ENCODE assay signal across 18 mouse cellular contexts in genomic region chr10:77552162-77552561, GRCm38 (mm10). TPM values are rescaled to one million over a fixed set of nuclear protein-coding genes. Genes with fewer than 3 reads are reported as not detected.
"Had no signal": no experiment of that assay in that cellular context is flagged by ENCODE, and none has a peak within 500 bp of the region (broad histone marks: within the 10 kb centered on the region; RNA-seq: fewer than 3 reads in every experiment).

No protein-coding gene starts in this region.

- H3K4me3 ChIP-seq: lung, embryonic 15.5 days; megakaryocyte, embryonic 14.5 days; midbrain, embryonic 13.5 days; midbrain, embryonic 15.5 days; neural tube, embryonic 12.5 days; stomach, embryonic 15.5 days had no signal

- H3K27ac ChIP-seq: lung, embryonic 15.5 days; midbrain, embryonic 13.5 days; midbrain, embryonic 15.5 days; neural tube, embryonic 12.5 days; stomach, embryonic 15.5 days; stomach, postnatal 0 days had no signal

- DNase-seq: lung, adult 2 months; lung, postnatal 14 days; lung, postnatal 36 days; right cerebral cortex, postnatal 14 days; thymus, adult 2 months; thymus, postnatal 25 days; thymus, postnatal 4 days had no signal

- H3K36me3 ChIP-seq: lung, embryonic 15.5 days; midbrain, embryonic 13.5 days; midbrain, embryonic 15.5 days; neural tube, embryonic 12.5 days; stomach, embryonic 15.5 days had no signal

- H3K27me3 ChIP-seq: lung, embryonic 15.5 days; megakaryocyte, embryonic 14.5 days; midbrain, embryonic 13.5 days; midbrain, embryonic 15.5 days; neural tube, embryonic 12.5 days; stomach, embryonic 15.5 days had no signal

- H3K4me2 ChIP-seq: lung, embryonic 15.5 days; midbrain, embryonic 11.5 days; midbrain, embryonic 13.5 days; midbrain, embryonic 15.5 days; neural tube, embryonic 12.5 days; stomach, embryonic 15.5 days had no signal

- H3K4me1 ChIP-seq: lung, embryonic 15.5 days; midbrain, embryonic 13.5 days; midbrain, embryonic 15.5 days; neural tube, embryonic 12.5 days; stomach, embryonic 15.5 days had no signal

- H3K9me3 ChIP-seq: lung, embryonic 15.5 days; megakaryocyte, embryonic 14.5 days; midbrain, embryonic 13.5 days; midbrain, embryonic 15.5 days; neural tube, embryonic 12.5 days; stomach, embryonic 15.5 days had no signal

- ATAC-seq: lung, postnatal 0 days; midbrain, embryonic 13.5 days; midbrain, embryonic 15.5 days had no signal

- H3K9ac ChIP-seq: lung, embryonic 15.5 days; midbrain, embryonic 13.5 days; midbrain, embryonic 15.5 days; neural tube, embryonic 12.5 days; stomach, embryonic 15.5 days had no signal

RNA-seq across cellular contexts. Expression of gene Gm49325, which starts 53.8 kb away (rescaled TPM):
- polyA plus RNA-seq: lung, adult 2 months; midbrain, embryonic 11.5 days; midbrain, embryonic 15.5 days; spleen, adult 2 months; testis, adult 2 months; thymus, adult 2 months had no signal
